Mouse (Mus musculus) thymus, adult 2 months (tissue): ENCODE measurements around the gene Tacc2. TPM values are rescaled to one million over a fixed set of nuclear protein-coding genes. Genes with fewer than 3 reads are reported as not detected.

Experiments used
- DNase-seq: peaks from one replicate; pipeline ENCODE4 v3.0.0; 2021
- H3K27ac ChIP-seq: fragments of 200-500 bp; 2 replicates; pipeline ENCODE4 v1.5.1; 2012; ENCODE audit warnings: low read length, control low read depth; ENCODE audit not compliant: control insufficient read depth, insufficient read depth
- H3K27me3 ChIP-seq: fragments of 200-500 bp; 2 replicates; pipeline ENCODE4 v1.6.1; 2012; ENCODE audit warnings: mild to moderate bottlenecking, low read length, moderate library complexity, mixed read lengths; ENCODE audit not compliant: control insufficient read depth, insufficient read depth
- H3K36me3 ChIP-seq: fragments of 200-500 bp; 2 replicates; pipeline ENCODE4 v1.6.1; 2012; ENCODE audit warnings: mild to moderate bottlenecking, low read length, moderate library complexity; ENCODE audit not compliant: control insufficient read depth, insufficient read depth
- H3K4me1 ChIP-seq: fragments of 200-500 bp; replicated peaks from 2 replicates; pipeline ENCODE4 v1.6.1; 2012; ENCODE audit warnings: low read length; ENCODE audit not compliant: control insufficient read depth, insufficient read depth
- H3K4me3 ChIP-seq: fragments of 200-500 bp; 2 replicates; pipeline ENCODE4 v1.5.1; 2012; ENCODE audit warnings: mild to moderate bottlenecking, low read length, control low read depth, moderate library complexity; ENCODE audit not compliant: control insufficient read depth, insufficient read depth
- CTCF ChIP-seq: fragments of 200-500 bp; IDR thresholded peaks from 2 replicates; pipeline ENCODE4 v1.5.1; 2012; ENCODE audit warnings: mild to moderate bottlenecking, control low read depth, low read length, moderate library complexity, borderline replicate concordance; ENCODE audit not compliant: control insufficient read depth, poor library complexity, insufficient read depth; ENCODE audit errors: extremely low read depth
- POLR2A ChIP-seq: fragments of 200-500 bp; IDR thresholded peaks from 2 replicates; pipeline ENCODE4 v1.6.1; 2012; ENCODE audit warnings: mild to moderate bottlenecking, low read length, control low read depth, moderate library complexity; ENCODE audit not compliant: control insufficient read depth, poor library complexity, insufficient read depth; ENCODE audit errors: extremely low read depth
- WGBS: fragments of 180-500 bp; shearing (Covaris S2); methylation state at CpG from one replicate; pipeline ENCODE4 v1.1.7; 2018; 5-methylcytosine and 5-hydroxymethylcytosine counted together
- polyA plus RNA-seq: library from polyadenylated mRNA; depleted of rRNA; stranded (reverse); fragments of >200 nt; gene quantifications from 2 replicates; pipeline ENCODE4 v1.2.3, GENCODE M21; 2012

Gene Tacc2
- polyA plus RNA-seq, 1 experiment: 41.1 TPM

DNA sequence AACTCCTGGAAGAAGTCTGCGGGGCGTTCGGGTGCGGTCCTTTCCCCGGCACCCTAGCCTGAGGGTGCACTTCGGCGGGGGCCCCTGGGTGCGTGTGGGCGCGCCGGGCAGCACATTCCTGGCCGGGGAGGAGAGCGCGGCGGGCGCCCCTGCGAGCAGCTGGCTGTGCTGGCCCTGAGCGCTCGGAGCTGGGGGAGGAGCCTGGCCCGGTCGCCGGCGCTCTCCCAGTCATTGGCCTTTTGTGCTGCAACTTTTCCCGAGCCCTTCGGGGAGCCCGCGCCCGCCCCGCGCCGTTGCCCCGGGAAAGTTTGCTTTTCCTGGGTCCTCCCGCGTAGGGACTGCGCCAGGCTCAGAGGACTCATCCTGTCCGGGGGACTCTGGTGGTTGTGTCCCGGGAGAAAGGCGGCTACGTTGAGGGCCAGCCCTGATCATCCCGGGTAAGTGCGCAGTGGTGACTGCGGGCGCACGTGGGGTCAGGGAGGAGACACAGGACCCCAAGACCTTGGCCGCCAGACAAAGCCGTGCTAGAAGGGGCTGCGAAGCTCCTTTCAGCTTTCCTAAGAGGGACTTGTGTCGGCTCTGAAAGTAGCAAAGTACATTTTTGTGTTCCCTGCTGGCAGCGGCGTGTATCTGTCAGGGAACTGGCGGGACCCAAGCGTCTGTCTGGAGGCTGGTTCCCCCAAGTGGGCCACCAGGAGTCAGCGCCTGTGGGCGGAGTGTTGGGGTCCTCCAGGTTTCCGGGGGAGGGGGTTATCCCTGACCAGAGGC, 68.9 kb downstream of the Tacc2 start:
- TF ChIP-seq POLR2A: no peak
- no peak for TF ChIP-seq CTCF
- peak; percentile 54 for DNase-seq
- Histone ChIP-seq H3K4me1 (peaks cover 7% of the 10 kb centered on the region; the same call in 1 of the 2 replicates), H3K27me3 (no peaks in the 10 kb centered on the region), H3K4me3 (peak overlapping the region; percentile 56), H3K36me3 (no peaks in the 10 kb centered on the region), H3K27ac (peak overlapping the region; percentile 19; the same call in 1 of the 2 replicates)
- under 1% methylated on average over 54 of the region's 55 CpGs for WGBS

DNA sequence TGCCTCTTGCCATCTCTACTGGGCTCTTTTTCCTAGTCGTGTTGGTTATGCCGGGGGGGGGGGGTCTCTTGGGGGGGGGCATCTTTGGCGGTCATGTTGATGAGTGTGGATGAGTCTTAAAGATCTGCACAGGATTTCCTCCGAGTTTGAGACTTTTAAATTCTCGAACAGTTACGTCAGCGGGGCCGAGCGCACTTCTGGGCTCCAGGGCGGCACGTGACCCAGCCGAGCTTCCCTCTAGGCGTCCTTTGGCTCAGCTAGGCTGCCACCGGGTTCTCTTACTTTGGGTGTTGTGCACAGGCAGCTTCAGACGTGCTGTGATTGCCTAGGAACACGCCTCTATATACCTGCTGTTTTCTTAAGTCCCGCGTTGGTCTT, 69.5 kb downstream of the Tacc2 start:
- TF ChIP-seq POLR2A (no peak), CTCF (no peak)
- Histone ChIP-seq H3K27ac (no peak overlapping the region; the same call in 1 of the 2 replicates), H3K27me3 (no peaks in the 10 kb centered on the region), H3K36me3 (no peaks in the 10 kb centered on the region), H3K4me1 (peaks cover 7% of the 10 kb centered on the region; the same call in 1 of the 2 replicates), H3K4me3 (peak overlapping the region; percentile 56)
- WGBS: 1% methylated on average over 18 of the region's 18 CpGs
- DNase-seq: peak; percentile 66

DNA sequence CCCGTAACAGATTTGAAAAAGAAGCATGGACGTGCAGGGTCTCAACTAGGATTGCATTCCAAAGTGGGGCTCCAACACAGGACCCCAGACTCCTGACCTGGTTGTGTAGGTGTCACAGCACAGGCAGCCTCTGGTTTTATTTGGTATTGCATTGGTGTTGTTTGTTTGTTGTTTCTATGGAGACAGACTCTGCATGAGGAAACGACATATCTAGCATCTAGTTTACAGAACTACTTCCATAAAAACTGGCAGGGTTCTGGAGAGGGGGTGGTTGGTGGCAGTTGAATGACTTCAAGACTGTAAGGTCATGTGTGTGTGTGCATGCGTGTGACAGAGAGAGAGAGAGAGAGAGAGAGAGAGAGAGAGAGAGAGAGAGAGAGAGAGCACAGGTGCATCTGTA, 70.8 kb downstream of the Tacc2 start:
- no peaks in the 10 kb centered on the region for H3K27me3 ChIP-seq
- no peaks in the 10 kb centered on the region for H3K36me3 ChIP-seq
- TF ChIP-seq POLR2A (no peak), CTCF (no peak)
- H3K4me3 ChIP-seq: no peak overlapping the region
- no peak overlapping the region for H3K27ac ChIP-seq
- peaks cover 7% of the 10 kb centered on the region; the same call in 1 of the 2 replicates for H3K4me1 ChIP-seq
- WGBS: 89% methylated on average over 4 of the region's 4 CpGs
- DNase-seq: no peak

DNA sequence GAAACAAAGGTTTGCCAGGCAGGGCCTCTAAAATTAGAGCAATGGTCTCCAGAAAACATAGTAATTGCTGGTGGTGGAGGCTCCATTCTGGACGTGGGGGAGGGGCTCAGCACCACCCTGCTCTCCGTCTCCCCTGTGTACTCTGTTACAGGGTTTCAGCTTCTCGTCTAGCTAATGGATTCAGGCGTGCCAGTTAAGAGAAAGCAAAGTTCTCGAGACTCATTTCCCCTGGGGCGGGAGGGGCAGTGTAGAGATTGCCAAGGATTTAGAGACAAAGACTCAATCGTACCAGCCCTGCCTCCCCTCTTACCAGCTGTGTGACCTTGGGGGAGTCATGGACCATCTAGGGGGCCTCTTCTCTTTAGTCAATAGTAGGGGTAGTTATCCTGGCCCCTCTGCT, 72.0 kb downstream of the Tacc2 start:
- Histone ChIP-seq H3K27ac (no peak overlapping the region), H3K36me3 (no peaks in the 10 kb centered on the region), H3K4me3 (no peak overlapping the region), H3K27me3 (no peaks in the 10 kb centered on the region), H3K4me1 (peaks cover 7% of the 10 kb centered on the region; the same call in 1 of the 2 replicates)
- TF ChIP-seq CTCF (no peak), POLR2A (no peak)
- no peak for DNase-seq
- WGBS: 96% methylated on average over 7 of the region's 7 CpGs

DNA sequence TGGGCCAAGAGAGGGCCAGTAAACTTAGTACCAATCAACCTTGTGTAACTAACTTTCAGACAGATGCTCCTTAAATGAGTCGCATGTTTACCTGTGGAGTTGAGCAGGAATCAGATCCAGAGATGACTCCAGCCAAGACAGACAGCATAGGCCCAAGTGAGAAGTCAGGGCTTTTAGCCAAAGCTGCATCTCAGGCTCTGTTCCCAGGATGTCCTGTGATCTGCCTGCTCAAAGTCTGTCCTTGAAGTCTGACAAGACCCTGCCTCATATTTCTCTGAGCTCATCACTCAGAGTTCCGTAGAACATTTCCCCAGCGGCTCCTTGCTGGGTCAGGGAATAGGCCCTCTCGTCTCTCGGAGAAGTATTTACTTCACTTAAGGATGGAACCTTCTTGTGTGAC, 73.4 kb downstream of the Tacc2 start:
- H3K4me1 ChIP-seq: peaks cover 7% of the 10 kb centered on the region; the same call in 1 of the 2 replicates
- H3K36me3 ChIP-seq: no peaks in the 10 kb centered on the region
- H3K27me3 ChIP-seq: no peaks in the 10 kb centered on the region
- no peak for DNase-seq
- H3K27ac ChIP-seq: no peak overlapping the region
- TF ChIP-seq CTCF (no peak), POLR2A (no peak)
- WGBS: 95% methylated on average over 5 of the region's 5 CpGs
- H3K4me3 ChIP-seq: no peak overlapping the region

DNA sequence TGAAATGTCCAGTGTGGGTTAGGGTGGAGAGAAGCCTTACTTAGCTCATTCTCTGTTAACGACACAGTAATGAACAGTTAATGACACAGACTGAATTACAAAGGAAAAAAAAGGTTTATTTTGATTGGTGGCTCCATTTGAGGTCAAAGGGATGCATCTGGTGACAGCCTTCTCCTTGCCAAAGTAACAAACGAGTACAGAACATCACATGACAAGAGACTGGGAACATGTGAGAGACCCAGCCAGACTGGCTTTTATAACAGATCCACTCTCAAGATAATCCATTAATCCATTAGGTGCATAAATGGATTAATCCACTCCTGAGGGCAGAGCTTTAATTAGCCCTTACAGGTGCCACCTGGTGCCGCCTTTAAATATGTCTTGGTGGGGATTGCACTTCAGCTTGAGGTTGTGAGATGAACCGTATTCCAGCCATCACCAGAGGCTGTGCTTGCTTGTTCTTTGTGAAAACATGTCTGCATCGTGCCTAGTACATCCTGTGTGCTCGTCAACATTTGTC, 75.9 kb downstream of the Tacc2 start:
- 92% methylated on average over 6 of the region's 6 CpGs for WGBS
- Histone ChIP-seq H3K27me3 (no peaks in the 10 kb centered on the region), H3K36me3 (no peaks in the 10 kb centered on the region), H3K27ac (no peak overlapping the region), H3K4me3 (no peak overlapping the region), H3K4me1 (peaks cover 6% of the 10 kb centered on the region)
- TF ChIP-seq POLR2A (no peak), CTCF (no peak)
- DNase-seq: no peak

DNA sequence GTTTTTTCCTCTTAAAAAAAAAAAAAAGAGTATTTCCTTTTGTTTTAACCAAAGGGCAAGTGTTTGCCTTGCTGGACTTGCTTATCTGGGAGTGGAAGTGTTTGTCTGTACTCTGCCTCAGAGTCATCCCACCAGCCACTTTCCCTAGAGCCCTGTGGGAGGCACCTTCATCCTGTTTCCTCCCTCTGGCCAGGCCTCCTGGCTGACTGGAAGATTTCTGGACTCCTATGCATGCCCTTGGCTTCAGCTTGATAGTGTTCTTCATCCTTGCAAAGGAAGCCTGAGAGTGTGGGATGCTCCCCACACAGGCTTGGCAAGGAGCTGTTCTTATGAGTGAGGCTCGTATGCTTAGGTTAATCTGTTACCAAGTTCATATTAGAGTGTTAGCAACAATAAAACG, 77.3 kb downstream of the Tacc2 start:
- DNase-seq: no peak
- peaks cover 6% of the 10 kb centered on the region for H3K4me1 ChIP-seq

More for the DNA sequence above, 77.3 kb downstream of the Tacc2 start:
- H3K4me3 ChIP-seq: no peak overlapping the region
- no peaks in the 10 kb centered on the region for H3K36me3 ChIP-seq
- WGBS: 81% methylated on average over 2 of the region's 2 CpGs
- H3K27ac ChIP-seq: no peak overlapping the region
- TF ChIP-seq CTCF (no peak), POLR2A (no peak)
- H3K27me3 ChIP-seq: no peaks in the 10 kb centered on the region
